Mouse (Mus musculus) ES-E14 (cell line): ENCODE data around the gene Pnrc1. TPM values are rescaled to one million over a fixed set of nuclear protein-coding genes. Genes with fewer than 3 reads are reported as not detected.

ENCODE experiments used
- DNase-seq: peaks from one replicate; pipeline ENCODE4 v3.0.0-alpha.2; 2013; ENCODE audit warnings: low read depth, low spot score
- H3K27ac ChIP-seq: 2 replicates; pipeline ENCODE4 v1.5.1; 2012; ENCODE audit warnings: low read depth, mild to moderate bottlenecking, low read length, moderate library complexity, mixed read lengths; ENCODE audit not compliant: poor library complexity, insufficient read depth, severe bottlenecking
- H3K36me3 ChIP-seq: 2 replicates; pipeline ENCODE4 v1.6.1; 2012; ENCODE audit warnings: mild to moderate bottlenecking, low read length, moderate library complexity, mixed read lengths; ENCODE audit not compliant: control insufficient read depth, poor library complexity, insufficient read depth, severe bottlenecking
- H3K4me1 ChIP-seq, 2 experiments: fragments of 150-350 bp in 1 of 2; sonication (generic) in 1 of 2; 2 replicates each; pipeline ENCODE4 v1.6.1; 2012; ENCODE audit warnings: low read length in 2 of 2, mild to moderate bottlenecking in 1 of 2, mixed read lengths in 1 of 2; ENCODE audit not compliant: control insufficient read depth in 2 of 2, insufficient read depth in 2 of 2, poor library complexity in 1 of 2
- H3K4me3 ChIP-seq, 2 experiments: fragments of 150-350 bp in 1 of 2; sonication (generic) in 1 of 2; 2 replicates each; pipeline ENCODE4 v1.5.1; 2012; ENCODE audit warnings: low read length in 2 of 2, low read depth in 1 of 2, mild to moderate bottlenecking in 1 of 2, mixed read lengths in 1 of 2; ENCODE audit not compliant: insufficient read depth in 1 of 2, poor library complexity in 1 of 2, severe bottlenecking in 1 of 2
- H3K9ac ChIP-seq: 2 replicates; pipeline ENCODE4 v1.6.1; 2012; ENCODE audit warnings: low read depth, mild to moderate bottlenecking, low read length, mixed read lengths; ENCODE audit not compliant: poor library complexity, insufficient read depth, severe bottlenecking
- H3K9me3 ChIP-seq: fragments of 150-350 bp; sonication (generic); 2 replicates; pipeline ENCODE4 v1.6.1; 2012; ENCODE audit warnings: low read depth, mild to moderate bottlenecking, low read length; ENCODE audit not compliant: control insufficient read depth, insufficient read depth
- CHD2 ChIP-seq: IDR thresholded peaks from 2 replicates; pipeline ENCODE4 v1.6.1; 2014; ENCODE audit warnings: mild to moderate bottlenecking, low read depth, low read length, inconsistent platforms
- HCFC1 ChIP-seq: IDR thresholded peaks from 2 replicates; pipeline ENCODE4 v1.6.1; 2012; ENCODE audit warnings: low read length, inconsistent platforms, borderline replicate concordance; ENCODE audit not compliant: insufficient read depth
- MAFK ChIP-seq: IDR thresholded peaks from 2 replicates; pipeline ENCODE4 v1.6.1; 2014; ENCODE audit warnings: mild to moderate bottlenecking, low read depth, low read length, inconsistent platforms; ENCODE audit not compliant: insufficient read depth
- ZC3H11A ChIP-seq: IDR thresholded peaks from 2 replicates; pipeline ENCODE4 v1.6.1; 2012; ENCODE audit warnings: low read depth, mild to moderate bottlenecking, inconsistent platforms, low read length, borderline replicate concordance
- ZNF384 ChIP-seq: IDR thresholded peaks from 2 replicates; pipeline ENCODE4 v1.6.1; 2012; ENCODE audit warnings: low read depth, low read length, inconsistent platforms
- in situ Hi-C, 2 experiments: fragments of 600-800 bp; cut with MboI; formaldehyde crosslinking; loops; one replicate each; pipeline ENCODE4 v1.15.1; 2025; ENCODE audit warnings: low sequenced_read_pairs in 2 of 2, inconsistent platforms in 1 of 2; ENCODE audit not compliant: unreplicated experiment in 2 of 2
- total RNA-seq: library from RNA; depleted of rRNA; stranded (reverse); fragments of 300-350 nt; gene quantifications from 2 replicates; pipeline ENCODE4 v1.2.3, GENCODE M21; 2012

Gene Pnrc1
- total RNA-seq, 1 experiment: 25.8 TPM

DNA sequence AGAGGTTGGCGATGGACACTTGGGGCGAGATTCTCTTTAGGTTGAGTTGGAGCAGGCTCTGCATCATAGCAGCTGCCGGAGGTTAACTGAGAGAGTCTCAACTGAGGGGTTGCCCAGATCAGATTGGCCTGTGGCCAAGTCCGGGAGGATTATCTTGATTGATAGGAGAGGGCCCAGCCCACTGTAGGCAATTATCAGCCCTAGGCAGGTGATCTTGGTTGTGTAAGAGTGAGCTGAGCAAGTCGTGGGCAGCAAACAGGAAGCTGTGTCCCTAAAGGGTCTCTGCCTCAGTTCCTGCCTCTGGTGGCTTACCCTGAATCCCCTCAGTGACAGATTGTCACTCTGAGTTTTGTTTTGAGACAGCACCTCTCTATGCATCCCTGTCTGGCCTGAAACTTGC, 47.4 kb downstream of the Pnrc1 start:
- Histone ChIP-seq H3K27ac (no peak overlapping the region), H3K9ac (no peak overlapping the region)
- DNase-seq: no peak

DNA sequence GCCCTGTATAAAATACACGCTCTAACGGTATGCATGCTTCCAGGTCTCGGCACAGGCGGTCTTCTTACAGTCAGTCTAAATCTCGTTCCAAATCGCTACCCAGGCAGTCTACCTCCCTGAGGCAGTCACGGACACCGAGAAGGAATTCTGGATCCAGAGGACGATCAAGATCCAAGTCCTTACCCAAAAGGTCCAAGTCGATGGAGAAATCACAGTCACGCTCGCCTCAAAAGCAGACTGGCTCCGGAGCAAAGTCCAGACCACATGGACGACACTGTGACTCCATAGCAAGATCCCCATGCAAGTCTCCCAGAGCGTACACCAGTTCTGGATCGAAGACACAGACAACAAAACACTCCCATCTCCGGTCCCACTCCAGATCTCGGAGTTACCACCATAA, 59.1 kb downstream of the Pnrc1 start:
- in situ Hi-C loops: no loop called here
- Histone ChIP-seq H3K9ac (no peak overlapping the region), H3K36me3 (no peaks in the 10 kb centered on the region), H3K4me3 (no peak overlapping the region), H3K9me3 (no peaks in the 10 kb centered on the region), H3K27ac (no peak overlapping the region), H3K4me1 (no peaks in the 10 kb centered on the region)
- TF ChIP-seq MAFK: no peak
- no peak for TF ChIP-seq HCFC1
- no peak for TF ChIP-seq ZNF384
- no peak for TF ChIP-seq ZC3H11A
- no peak for TF ChIP-seq CHD2
- DNase-seq: no peak

More for the DNA sequence above, 47.4 kb downstream of the Pnrc1 start:
- Histone ChIP-seq H3K36me3 (peaks cover 3% of the 10 kb centered on the region), H3K9me3 (no peaks in the 10 kb centered on the region), H3K4me1 (peaks cover 0 to 2% of the 10 kb centered on the region in 2 experiments; a peak in 1 of 4 replicates), H3K4me3 (no peak overlapping the region)
- in situ Hi-C loops: no loop called here
- TF ChIP-seq HCFC1: no peak
- no peak for TF ChIP-seq MAFK
- no peak for TF ChIP-seq ZNF384
- no peak for TF ChIP-seq ZC3H11A
- no peak for TF ChIP-seq CHD2

DNA sequence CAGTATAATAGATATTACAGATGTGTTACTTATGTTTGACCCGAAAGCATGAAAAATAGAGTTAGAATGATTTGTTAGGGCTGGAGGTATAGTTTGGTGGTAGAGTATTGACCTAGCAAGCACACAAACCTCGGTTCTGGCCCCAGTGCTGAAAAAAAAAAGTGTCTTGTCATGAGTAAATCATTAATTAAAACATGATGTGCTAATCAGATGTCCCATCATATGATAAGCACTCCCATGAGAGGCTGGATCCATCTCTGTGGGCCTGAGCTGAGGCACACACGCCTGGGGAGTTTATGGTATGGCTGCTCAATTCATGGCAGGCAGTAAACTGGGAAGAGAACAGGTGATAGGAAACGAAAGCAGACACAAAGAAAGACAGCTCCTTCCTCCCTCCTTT, 60.3 kb downstream of the Pnrc1 start:
- Histone ChIP-seq H3K4me1 (no peaks in the 10 kb centered on the region), H3K9me3 (no peaks in the 10 kb centered on the region), H3K36me3 (no peaks in the 10 kb centered on the region), H3K27ac (no peak overlapping the region), H3K9ac (no peak overlapping the region), H3K4me3 (no peak overlapping the region)
- no peak for DNase-seq
- in situ Hi-C loops: no loop called here
- TF ChIP-seq ZNF384 (no peak), HCFC1 (no peak)

DNA sequence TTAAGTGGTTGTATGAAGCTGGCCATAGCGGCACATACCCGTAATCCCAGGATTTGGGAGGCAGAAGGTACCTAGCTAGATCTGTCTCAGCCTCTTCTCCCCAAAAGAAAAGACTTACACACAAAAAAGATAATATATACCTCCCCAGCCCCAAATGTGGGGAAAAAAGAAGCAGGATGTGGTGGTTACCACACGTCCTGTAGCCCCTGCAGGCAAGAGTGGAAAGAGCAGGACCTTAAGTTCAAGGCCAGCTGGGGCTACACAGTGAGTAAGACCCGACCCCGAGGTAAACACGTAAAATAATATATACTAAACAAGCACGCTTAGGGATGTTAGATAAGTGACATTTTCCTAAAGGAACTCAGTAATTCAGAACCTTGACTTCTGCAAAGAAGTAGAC, 62.8 kb downstream of the Pnrc1 start:
- Histone ChIP-seq H3K4me3 (no peak overlapping the region), H3K9ac (no peak overlapping the region), H3K36me3 (no peaks in the 10 kb centered on the region), H3K9me3 (no peaks in the 10 kb centered on the region), H3K27ac (no peak overlapping the region), H3K4me1 (peaks cover 2% of the 10 kb centered on the region in 2 experiments; a peak in 2 of 4 replicates)
- no peak for DNase-seq
- TF ChIP-seq HCFC1: no peak
- no peak for TF ChIP-seq MAFK
- no peak for TF ChIP-seq ZNF384
- no peak for TF ChIP-seq CHD2
- TF ChIP-seq ZC3H11A: no peak
- in situ Hi-C loops: no loop called here

DNA sequence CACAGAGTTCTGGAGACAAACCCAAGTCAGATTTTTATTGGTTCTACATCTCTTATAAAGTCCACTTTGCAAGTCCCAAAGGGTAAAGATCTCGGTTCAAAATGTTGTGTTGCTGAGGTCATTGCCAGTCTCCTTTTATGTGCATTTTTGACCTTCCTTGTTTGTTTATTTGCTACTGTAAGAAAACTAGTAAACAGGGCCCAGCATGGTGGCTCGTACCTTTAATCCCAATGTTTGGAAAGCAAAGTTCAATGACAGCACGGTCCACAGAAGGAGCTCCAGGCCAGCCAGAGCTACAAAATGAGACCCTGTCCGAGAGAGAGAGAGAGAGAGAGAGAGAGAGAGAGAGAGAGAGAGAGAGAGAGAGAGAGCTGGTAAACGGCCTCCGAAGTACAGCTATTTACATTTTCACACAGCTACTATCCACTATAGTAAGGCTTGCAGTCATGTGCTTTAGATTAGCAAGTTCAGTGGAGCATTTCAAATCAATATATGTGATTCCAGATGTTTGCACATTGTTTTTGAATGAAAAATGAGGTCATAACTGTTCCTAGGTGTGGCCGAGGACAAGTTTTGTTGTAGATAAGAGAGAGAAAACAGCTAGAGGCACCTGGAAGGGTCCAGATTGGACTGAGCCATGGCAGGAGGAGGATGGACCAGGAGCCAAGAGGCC, 65.8 kb downstream of the Pnrc1 start:
- in situ Hi-C loops: no loop called here
- no peak for TF ChIP-seq HCFC1
- no peak for TF ChIP-seq ZNF384
- TF ChIP-seq CHD2: no peak
- no peak for TF ChIP-seq ZC3H11A
- TF ChIP-seq MAFK: no peak
- no peak for DNase-seq
- Histone ChIP-seq H3K36me3 (no peaks in the 10 kb centered on the region), H3K4me3 (no peak overlapping the region), H3K9me3 (no peaks in the 10 kb centered on the region), H3K4me1 (peaks cover 2% of the 10 kb centered on the region in 2 experiments; a peak in 2 of 4 replicates), H3K9ac (no peak overlapping the region), H3K27ac (no peak overlapping the region)
